Mouse (Mus musculus) embryonic facial prominence, embryonic 14.5 days (tissue): ENCODE results near the gene Cptp. TPM values are rescaled to one million over a fixed set of nuclear protein-coding genes. Genes with fewer than 3 reads are reported as not detected.

ENCODE experiments used
- ATAC-seq: fragments of 200-750 bp; cut with Nextera tagmentation; 2 replicates; pipeline ENCODE4 v1.8.0; 2017; ENCODE audit warnings: low read depth, moderate number of reproducible peaks, moderate TSS enrichment
- DNase-seq: peaks from one replicate; pipeline ENCODE4 v3.0.0-alpha.2; 2015; ENCODE audit warnings: low spot score
- H3K27ac ChIP-seq: fragments of 300-500 bp; sonication (generic); replicated peaks from 2 replicates; pipeline ENCODE4 v1.5.1; 2014; ENCODE audit warnings: low read depth, mild to moderate bottlenecking, low read length, moderate library complexity
- H3K27me3 ChIP-seq: fragments of 300-500 bp; sonication (generic); replicated peaks from 2 replicates; pipeline ENCODE4 v1.6.1; 2014; ENCODE audit warnings: low read length; ENCODE audit not compliant: control insufficient read depth, insufficient read depth
- H3K36me3 ChIP-seq: fragments of 300-500 bp; sonication (generic); 2 replicates; pipeline ENCODE4 v1.6.1; 2014; ENCODE audit warnings: low read length, mixed read lengths; ENCODE audit not compliant: control insufficient read depth, insufficient read depth
- H3K4me1 ChIP-seq: fragments of 300-500 bp; sonication (generic); 2 replicates; pipeline ENCODE4 v1.6.1; 2014; ENCODE audit warnings: antibody characterized with exemption, low read length; ENCODE audit not compliant: control insufficient read depth, insufficient read depth
- H3K4me2 ChIP-seq: fragments of 300-500 bp; sonication (generic); 2 replicates; pipeline ENCODE4 v1.6.1; 2014; ENCODE audit warnings: low read depth, mild to moderate bottlenecking, low read length, moderate library complexity, mixed read lengths
- H3K4me3 ChIP-seq: fragments of 300-500 bp; sonication (generic); 2 replicates; pipeline ENCODE4 v1.5.1; 2014; ENCODE audit warnings: low read depth, mild to moderate bottlenecking, low read length
- H3K9ac ChIP-seq: fragments of 300-500 bp; sonication (generic); 2 replicates; pipeline ENCODE4 v1.6.1; 2014; ENCODE audit warnings: low read depth, mild to moderate bottlenecking, low read length, moderate library complexity, mixed read lengths
- H3K9me3 ChIP-seq: fragments of 300-500 bp; sonication (generic); 2 replicates; pipeline ENCODE4 v1.6.1; 2016; ENCODE audit warnings: low read length; ENCODE audit not compliant: control insufficient read depth
- WGBS: fragments of 180-500 bp; shearing (Covaris S2); extraction: QIAGEN DNeasy Blood & Tissue Kit; methylation state at CpG from one replicate; pipeline ENCODE4 v1.1.7; 2014; 5-methylcytosine and 5-hydroxymethylcytosine counted together
- polyA plus RNA-seq: library from polyadenylated mRNA; unstranded; fragments of >200 nt; fragmentation: Nextera tagmentation; extraction: Ambion mirVana; gene quantifications from 2 replicates; pipeline ENCODE4 v1.2.1, GENCODE M21; 2014

Cptp gene
- polyA plus RNA-seq, 1 experiment from 2014 or later, result 15.6 TPM

GRCm38 (mm10) chr4:155892438-155893211 lies 23.4 kb upstream of the Cptp start:
- no peaks in the 10 kb centered on the region for H3K27me3 ChIP-seq
- WGBS, result 5% methylated on average over 36 of the region's 37 CpGs
- H3K4me3 ChIP-seq, result peak overlapping the region; percentile 95
- DNase-seq (peak; percentile 29), ATAC-seq (peak; percentile 16)
- peak overlapping the region; percentile 97 for H3K4me2 ChIP-seq
- peaks cover 32% of the 10 kb centered on the region for H3K4me1 ChIP-seq
- peaks cover 34% of the 10 kb centered on the region for H3K36me3 ChIP-seq
- no peaks in the 10 kb centered on the region for H3K9me3 ChIP-seq
- H3K27ac ChIP-seq, result peak overlapping the region; percentile 94
- H3K9ac ChIP-seq, result peak overlapping the region; percentile 86

- 0% methylated on average over 8 of the region's 56 CpGs for WGBS
- ATAC-seq, result peak; percentile 92
These were observed 22.8 kb upstream of the Cptp start for GRCm38 (mm10) chr4:155892017-155892416.

GRCm38 (mm10) chr4:155891551-155892001 lies 22.3 kb upstream of the Cptp start, which contains the start of the genes Pusl1 and Acap3:
Gene Pusl1, minus strand, starts transcription at chr4:155891781.
Gene Acap3, plus strand, starts transcription at chr4:155891822.
- Histone ChIP-seq H3K4me3 (peak within 1 kb of the TSS; percentile 95), H3K27me3 (no peaks in the 10 kb centered on the region), H3K36me3 (peaks cover 38% of the 10 kb centered on the region), H3K27ac (peak within 1 kb of the TSS; percentile 94), H3K9ac (peak within 1 kb of the TSS; percentile 86), H3K4me2 (peak within 1 kb of the TSS; percentile 97), H3K9me3 (no peaks in the 10 kb centered on the region), H3K4me1 (peaks cover 32% of the 10 kb centered on the region)
- DNase-seq (peak; percentile 97), ATAC-seq (peak; percentile 92)
- WGBS, result under 1% methylated on average over 28 of the region's 52 CpGs

More at GRCm38 (mm10) chr4:155892017-155892416, 22.8 kb upstream of the Cptp start:
- H3K4me3 ChIP-seq, result peak overlapping the region; percentile 95
- peak overlapping the region; percentile 94 for H3K27ac ChIP-seq
- peak overlapping the region; percentile 97 for H3K4me2 ChIP-seq
- H3K4me1 ChIP-seq, result peaks cover 32% of the 10 kb centered on the region
- peaks cover 38% of the 10 kb centered on the region for H3K36me3 ChIP-seq
- no peaks in the 10 kb centered on the region for H3K9me3 ChIP-seq
- no peaks in the 10 kb centered on the region for H3K27me3 ChIP-seq
- peak; percentile 91 for DNase-seq
- peak overlapping the region; percentile 86 for H3K9ac ChIP-seq

GRCm38 (mm10) chr4:155891011-155891471 lies 21.8 kb upstream of the Cptp start:
- peak overlapping the region; percentile 86 for H3K9ac ChIP-seq
- no peak overlapping the region for H3K27ac ChIP-seq
- ATAC-seq, result no peak
- H3K27me3 ChIP-seq, result no peaks in the 10 kb centered on the region
- WGBS, result 1% methylated on average over 33 of the region's 34 CpGs
- peak overlapping the region; percentile 97 for H3K4me2 ChIP-seq
- peaks cover 40% of the 10 kb centered on the region for H3K36me3 ChIP-seq
- peak overlapping the region; percentile 95 for H3K4me3 ChIP-seq
- DNase-seq, result no peak
- H3K4me1 ChIP-seq, result peaks cover 32% of the 10 kb centered on the region
- H3K9me3 ChIP-seq, result no peaks in the 10 kb centered on the region

- Histone ChIP-seq H3K9ac (no peak overlapping the region), H3K27ac (no peak overlapping the region), H3K4me3 (no peak overlapping the region), H3K36me3 (peaks cover 51% of the 10 kb centered on the region), H3K4me2 (no peak overlapping the region), H3K9me3 (no peaks in the 10 kb centered on the region), H3K27me3 (no peaks in the 10 kb centered on the region), H3K4me1 (peaks cover 21% of the 10 kb centered on the region)
- 78% methylated on average over 5 of the region's 5 CpGs for WGBS
- no peak for DNase-seq
- no peak for ATAC-seq
These were observed 20.1 kb upstream of the Cptp start for GRCm38 (mm10) chr4:155889316-155889715.

- Histone ChIP-seq H3K27ac (no peak overlapping the region), H3K36me3 (peaks cover 51% of the 10 kb centered on the region), H3K9me3 (no peaks in the 10 kb centered on the region), H3K4me2 (no peak overlapping the region), H3K4me3 (no peak overlapping the region), H3K4me1 (peaks cover 10% of the 10 kb centered on the region), H3K9ac (no peak overlapping the region), H3K27me3 (no peaks in the 10 kb centered on the region)
- DNase-seq (no peak), ATAC-seq (no peak)
- 93% methylated on average over 9 of the region's 9 CpGs for WGBS
These were observed 18.9 kb upstream of the Cptp start for GRCm38 (mm10) chr4:155888181-155888580.

GRCm38 (mm10) chr4:155887674-155888073 lies 18.4 kb upstream of the Cptp start:
- no peak for ATAC-seq
- WGBS, result 94% methylated on average over 10 of the region's 10 CpGs
- Histone ChIP-seq H3K36me3 (peaks cover 51% of the 10 kb centered on the region), H3K4me3 (no peak overlapping the region), H3K27me3 (no peaks in the 10 kb centered on the region), H3K4me1 (peaks cover 7% of the 10 kb centered on the region; the same call in 1 of the 2 replicates), H3K9me3 (no peaks in the 10 kb centered on the region), H3K27ac (no peak overlapping the region), H3K9ac (no peak overlapping the region), H3K4me2 (no peak overlapping the region)
- DNase-seq, result no peak

GRCm38 (mm10) chr4:155886330-155886729 lies 17.1 kb upstream of the Cptp start:
- WGBS, result 95% methylated on average over 5 of the region's 5 CpGs
- H3K9ac ChIP-seq, result no peak overlapping the region
- H3K9me3 ChIP-seq, result no peaks in the 10 kb centered on the region
- ATAC-seq (no peak), DNase-seq (no peak)
- no peak overlapping the region for H3K27ac ChIP-seq
- no peak overlapping the region for H3K4me3 ChIP-seq
- H3K4me1 ChIP-seq, result peaks cover 7% of the 10 kb centered on the region; the same call in 1 of the 2 replicates
- H3K36me3 ChIP-seq, result peaks cover 51% of the 10 kb centered on the region
- no peak overlapping the region for H3K4me2 ChIP-seq
- H3K27me3 ChIP-seq, result no peaks in the 10 kb centered on the region
